Mouse (Mus musculus) c-Kit-negative CD71-positive TER-119-positive erythroid progenitor cells, embryonic 14.5 days (primary cell): ENCODE results near the gene Mier2.

Experiments
- DNase-seq: peaks from one replicate; pipeline ENCODE4 v3.0.0-alpha.2; 2013; ENCODE audit warnings: low read depth, low spot score

The Mier2 gene

DNA sequence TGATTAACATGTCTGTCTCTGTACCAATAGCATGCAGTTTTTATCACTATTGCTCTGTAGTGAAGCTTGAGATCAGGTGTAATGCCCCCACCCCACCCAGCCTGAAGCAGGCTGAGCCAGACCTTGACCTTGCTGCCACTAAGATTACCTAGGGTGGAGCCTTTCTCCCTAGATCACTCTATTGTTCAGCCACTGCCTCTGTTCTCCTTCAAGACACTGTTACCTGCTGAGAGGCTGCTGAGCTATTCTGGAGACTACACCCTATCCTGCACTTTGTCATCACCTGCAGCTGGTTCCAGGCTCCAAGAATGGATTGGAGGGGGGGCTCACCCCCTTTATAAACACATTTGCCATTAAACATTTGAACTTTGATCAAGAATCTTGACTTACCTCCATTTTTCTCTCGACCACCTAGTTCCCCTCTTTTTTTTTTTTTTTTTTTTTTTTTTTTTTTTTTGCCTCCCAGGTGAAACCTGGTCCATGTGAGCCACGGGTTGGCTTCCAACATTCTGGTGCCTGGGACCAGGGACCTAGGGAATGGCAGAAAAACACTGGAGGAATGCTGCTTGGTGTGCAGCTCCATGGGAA lies 58.2 kb downstream of the Mier2 start:
- no peak for DNase-seq

DNA sequence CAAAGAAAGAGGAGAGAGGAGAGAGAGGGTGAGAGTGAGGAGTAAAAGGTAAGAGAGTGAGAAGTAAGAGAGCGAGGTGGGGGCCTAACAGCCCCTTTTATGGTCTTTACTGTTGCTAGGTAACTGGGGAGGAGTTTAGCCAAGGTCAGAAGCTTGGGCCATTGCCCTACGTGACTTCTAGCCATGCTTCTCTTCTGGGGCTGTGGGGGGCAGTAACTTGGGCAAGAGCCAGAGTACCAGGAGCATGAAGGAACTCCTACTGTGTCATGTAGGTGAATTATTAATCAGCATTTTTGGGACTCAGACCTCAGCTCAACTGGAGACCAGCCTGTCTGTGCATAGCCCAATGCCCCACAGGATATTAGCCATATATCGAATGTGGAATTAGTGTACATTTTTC lies 59.1 kb downstream of the Mier2 start:
- DNase-seq: no peak
